Mouse (Mus musculus): ENCODE measurements at regions not wholly inside any gene's neighbourhood (a gene's known extent, or its start where the extent isn't known, plus 50 kb on each side); places are given as distances from the start of the nearest gene placed in this dataset. TPM values are rescaled to one million over a fixed set of nuclear protein-coding genes. Genes with fewer than 3 reads are reported as not detected.

Small RNA genes in the stretch of these regions (microRNA-seq; reads per million reads assigned to microRNA genes)
- gene Gm25649, result not detected
